Mouse (Mus musculus): Measurements from ENCODE around the gene Eif3a. TPM values are rescaled to one million over a fixed set of nuclear protein-coding genes. Genes with fewer than 3 reads are reported as not detected.

Gene Eif3a
- polyA plus RNA-seq (2017; shearing (Covaris generic)) = 143 TPM

DNA sequence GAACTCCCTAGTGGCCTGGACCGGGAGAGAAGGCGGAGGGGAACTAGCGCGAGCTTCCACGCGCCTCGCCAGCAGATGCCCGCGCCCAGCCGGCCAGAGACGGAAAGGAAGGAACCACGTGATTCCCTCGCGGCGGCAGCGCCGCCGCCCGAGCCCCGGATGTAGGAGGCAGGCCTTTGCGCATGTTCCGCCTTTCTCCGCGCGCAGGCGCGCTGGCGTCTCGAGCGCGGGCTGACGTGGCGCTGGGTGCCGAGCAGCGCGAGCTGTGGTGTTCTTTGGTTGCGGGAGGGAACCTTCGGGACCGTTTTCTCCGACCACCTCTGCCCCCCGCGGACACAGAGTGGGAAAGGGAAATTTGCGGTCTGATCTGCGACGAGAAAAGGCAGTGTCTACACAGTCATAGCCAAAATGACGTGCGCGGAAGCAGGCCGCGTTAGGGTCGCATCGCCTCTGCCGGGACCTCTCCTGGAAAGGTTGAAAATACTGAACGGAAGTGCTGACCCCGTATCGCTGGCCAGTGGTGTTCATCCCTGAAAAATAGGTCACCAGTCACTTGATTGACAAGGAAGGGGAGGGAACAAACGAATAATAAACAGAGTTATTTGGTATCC, at the start of gene Eif3a:
Gene Eif3a, minus strand, starts transcription at position 108 of the 611 bp plus-strand sequence.

DNA sequence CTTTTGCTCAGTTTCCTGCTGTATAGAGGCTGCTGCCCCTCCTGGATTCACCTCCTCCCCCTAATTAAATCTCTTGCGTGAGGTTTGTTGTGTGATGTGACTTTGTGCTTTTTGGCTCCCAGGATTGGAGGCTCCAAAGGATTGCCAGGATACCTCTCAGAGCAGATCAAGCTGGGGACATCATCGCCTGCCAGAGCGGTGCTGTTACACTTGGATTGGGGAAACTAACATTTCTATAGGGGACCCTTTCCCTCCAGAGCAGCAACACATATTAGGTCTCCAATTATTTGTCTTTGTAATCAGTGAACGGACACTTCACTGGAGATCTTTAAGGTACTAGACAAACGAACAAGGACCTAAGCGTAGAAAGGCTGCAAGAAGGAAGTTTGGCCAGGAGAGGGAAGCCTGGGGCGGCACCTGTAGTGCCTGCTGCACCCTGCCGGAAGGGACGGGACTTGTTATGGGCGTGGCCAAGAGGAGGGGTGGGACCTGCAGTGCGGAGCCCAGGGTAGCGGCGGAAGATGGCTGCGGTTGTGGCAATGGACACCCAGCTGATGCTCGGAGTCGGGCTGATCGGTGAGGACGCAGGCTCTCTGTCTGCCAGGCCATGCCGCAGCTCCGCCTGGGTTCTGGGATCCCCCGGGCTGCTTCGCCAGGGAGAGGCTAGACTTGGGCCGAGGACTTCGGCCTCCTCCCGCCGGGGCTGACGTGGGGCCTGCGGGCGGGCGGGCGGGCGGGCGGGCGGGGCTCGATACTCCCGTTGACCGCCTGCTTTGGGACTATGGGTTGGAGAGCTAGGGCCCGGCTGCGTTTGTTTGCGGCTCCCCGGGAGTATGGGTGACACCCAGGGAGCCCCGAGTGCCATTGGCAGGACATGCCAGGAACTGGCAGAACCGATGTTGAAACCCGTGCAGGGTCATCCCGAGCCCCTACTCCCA, 20.9 kb upstream of the Eif3a start, which contains the start of gene Fam45a:
Gene Fam45a, plus strand, starts transcription at position 488 of the 938 bp plus-strand sequence.

DNA sequence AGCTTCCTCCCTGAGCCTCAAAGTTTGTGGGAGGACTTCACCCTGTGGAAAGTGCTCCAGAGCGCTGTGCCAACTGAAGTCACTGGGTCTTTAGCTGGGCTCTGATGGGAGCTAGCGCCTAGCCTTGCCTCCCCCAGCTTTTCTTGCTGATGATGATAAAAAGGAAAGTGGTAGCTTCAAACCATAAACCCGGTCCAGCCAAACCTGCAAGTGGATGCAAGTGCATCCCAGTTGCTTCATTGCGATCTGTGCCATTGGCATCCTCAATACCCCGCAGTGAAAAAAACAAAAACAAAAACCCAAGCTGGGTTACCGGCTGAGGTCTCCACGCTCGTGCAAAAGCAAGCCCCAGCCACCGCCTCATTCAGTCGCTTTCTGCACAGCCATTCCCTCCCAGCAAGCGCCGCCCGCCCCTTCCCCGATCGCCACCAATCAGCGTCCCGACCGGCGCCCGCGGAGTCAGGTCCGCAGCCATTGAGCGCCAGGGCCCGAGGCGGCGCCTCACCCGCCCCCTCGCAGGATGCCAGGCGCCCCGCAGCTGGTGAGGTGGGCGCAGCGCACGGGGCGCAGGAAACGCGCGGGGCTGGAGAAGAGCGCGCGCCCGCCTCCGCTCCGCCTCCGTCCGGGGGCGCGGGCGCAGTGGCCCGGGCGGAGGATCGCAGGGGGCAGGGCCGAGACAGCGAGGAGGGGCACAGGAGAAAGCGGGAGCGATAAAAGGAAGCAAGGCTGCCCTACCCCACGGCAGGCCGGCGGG, 34.8 kb downstream of the Eif3a start, which contains the start of gene Nanos1:
Gene Nanos1, plus strand, starts transcription at position 550 of the 754 bp plus-strand sequence.

Other genes starting within 250 kb of the Eif3a start
- gene Cacul1, start 209.6 kb downstream of the Eif3a start, polyA plus RNA-seq (2017; shearing (Covaris generic)) = 18.5 TPM
- 0.77 TPM for gene Nanos1, start 34.7 kb downstream of the Eif3a start, polyA plus RNA-seq (2017; shearing (Covaris generic))
- gene Fam45a, start 20.9 kb upstream of the Eif3a start, polyA plus RNA-seq (2017; shearing (Covaris generic)) = 55.3 TPM
- 4.9 TPM for gene Sfxn4, start 70.8 kb upstream of the Eif3a start, polyA plus RNA-seq (2017; shearing (Covaris generic))
- gene Prdx3, start 83.9 kb upstream of the Eif3a start, polyA plus RNA-seq (2017; shearing (Covaris generic)) = 106 TPM
- 2.0 TPM for gene Grk5, start 99.1 kb upstream of the Eif3a start, polyA plus RNA-seq (2017; shearing (Covaris generic))

Measured in inflammation-experienced regulatory T-cells, adult 16 weeks (primary cell).